Mouse (Mus musculus): ENCODE data around the gene Zpbp2.

- TF ChIP-seq CTCF (IDR thresholded peaks at IDR 0.05; ENCODE audit: control insufficient read depth, insufficient read depth, insufficient replicate concordance, low read depth, low read length), result no peak
- no peak for TF ChIP-seq POLR2A (IDR thresholded peaks at IDR 0.05; ENCODE audit: control insufficient read depth, low read depth, low read length)
Observed at GRCm38 (mm10) chr11:98602090-98602690, 51.3 kb downstream of the Zpbp2 start.

All from testis, adult 2 months (tissue).